Mouse (Mus musculus): Measurements from ENCODE around the gene Zfp385b. TPM values are rescaled to one million over a fixed set of nuclear protein-coding genes. Genes with fewer than 3 reads are reported as not detected.

The Zfp385b gene
- 7.7 and 7.8 TPM in 2 replicates for polyA plus RNA-seq (2015; fragmentation: Nextera tagmentation; extraction: Ambion mirVana)

DNA sequence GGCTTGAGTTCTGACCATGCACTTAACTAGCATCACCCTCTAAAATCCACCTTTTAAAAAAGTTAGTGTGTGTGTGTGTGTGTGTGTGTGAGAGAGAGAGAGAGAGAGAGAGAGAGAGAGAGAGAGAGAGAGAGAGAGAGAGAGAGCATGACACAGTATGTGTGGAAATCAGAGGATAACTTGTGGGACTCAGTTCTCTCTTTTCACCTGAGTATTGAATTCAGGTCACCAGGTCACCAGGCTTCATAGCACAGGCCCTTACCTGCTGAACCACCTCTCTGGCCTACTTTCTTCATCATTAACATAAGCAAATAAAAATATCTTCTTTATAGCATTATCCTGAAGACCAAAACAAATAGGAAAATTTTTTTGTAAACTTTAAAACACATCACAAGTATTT, at the start of gene Zfp385b:
Gene Zfp385b (minus strand): TSS at position 101 of the 400 bp plus-strand sequence.
- ATAC-seq (ENCODE audit: low FRiP score, low read depth), result no peak
- peaks cover 18% of the 10 kb centered on the region for H3K4me1 ChIP-seq
- H3K9ac ChIP-seq, result no peak within 1 kb of the TSS
- no peak within 1 kb of the TSS for H3K4me2 ChIP-seq (replicated peaks)
- peaks cover 29% of the 10 kb centered on the region for H3K27me3 ChIP-seq
- no peak within 1 kb of the TSS for H3K27ac ChIP-seq
- H3K9me3 ChIP-seq, result 0 out of 2 replicates have a peak, but pooled peaks cover 7% of the 10 kb centered on the region
- H3K4me3 ChIP-seq, result no peak within 1 kb of the TSS
- H3K36me3 ChIP-seq, result no peaks in the 10 kb centered on the region

DNA sequence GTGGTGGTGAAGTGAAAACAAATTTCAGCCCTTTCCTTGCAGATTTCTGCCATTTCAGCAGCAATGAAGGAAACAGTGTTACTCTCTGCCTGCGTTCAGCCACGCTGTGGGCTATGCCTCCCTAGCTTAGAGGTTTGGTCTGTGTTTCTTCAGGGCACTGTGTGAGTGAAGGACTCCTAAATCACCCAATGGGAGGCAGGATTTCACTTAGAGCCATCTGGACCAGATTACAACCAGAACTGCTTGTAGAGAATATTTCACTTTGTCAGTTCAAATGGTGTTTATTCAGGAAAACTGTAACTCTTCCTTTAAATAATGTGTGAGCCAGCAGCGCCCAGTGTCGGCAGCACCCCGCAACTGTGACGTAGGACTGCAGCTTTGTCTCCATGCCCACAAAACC, 44.5 kb upstream of the Zfp385b start:
- peak; percentile 67 for ATAC-seq (ENCODE audit: low FRiP score, low read depth)
- 15% methylated on average over 6 of the region's 6 CpGs for WGBS
- Histone ChIP-seq H3K36me3 (no peaks in the 10 kb centered on the region), H3K4me1 (peaks cover 17% of the 10 kb centered on the region), H3K4me3 (peak overlapping the region; percentile 24), H3K4me2 (replicated peaks) (peak overlapping the region; percentile 51), H3K9me3 (no peaks in the 10 kb centered on the region), H3K27me3 (no peaks in the 10 kb centered on the region), H3K9ac (peak overlapping the region; percentile 21; the same call in 1 of the 2 replicates), H3K27ac (peak overlapping the region; percentile 28; the same call in 1 of the 2 replicates)

DNA sequence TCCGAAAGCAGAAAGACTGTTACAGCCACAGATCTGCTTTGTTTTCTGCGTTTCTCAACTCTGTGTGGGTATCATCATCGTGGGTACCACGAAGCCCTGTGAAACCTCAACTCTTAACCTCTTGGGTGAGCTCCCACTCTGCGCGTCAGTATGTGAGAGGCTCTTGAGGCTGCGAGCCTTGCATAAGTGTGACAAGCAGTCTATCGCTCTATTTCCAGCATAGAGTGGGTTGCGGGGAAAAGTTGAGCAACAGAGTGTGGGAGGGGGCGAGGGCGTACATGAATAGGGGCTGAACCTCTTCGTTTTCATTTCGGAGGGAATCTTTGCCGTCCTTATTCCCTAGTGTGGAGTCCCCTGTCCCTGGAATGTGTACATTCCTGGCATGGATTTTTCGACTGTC, 44.1 kb upstream of the Zfp385b start:
- ATAC-seq (ENCODE audit: low FRiP score, low read depth), result peak; percentile 44; the same call in 1 of the 2 replicates
- Histone ChIP-seq H3K4me3 (peak overlapping the region; percentile 24), H3K27me3 (no peaks in the 10 kb centered on the region), H3K27ac (peak overlapping the region; percentile 28; the same call in 1 of the 2 replicates), H3K4me2 (replicated peaks) (peak overlapping the region; percentile 51), H3K36me3 (no peaks in the 10 kb centered on the region), H3K4me1 (peaks cover 21% of the 10 kb centered on the region), H3K9me3 (no peaks in the 10 kb centered on the region), H3K9ac (peak overlapping the region; percentile 21; the same call in 1 of the 2 replicates)
- 57% methylated on average over 15 of the region's 15 CpGs for WGBS

DNA sequence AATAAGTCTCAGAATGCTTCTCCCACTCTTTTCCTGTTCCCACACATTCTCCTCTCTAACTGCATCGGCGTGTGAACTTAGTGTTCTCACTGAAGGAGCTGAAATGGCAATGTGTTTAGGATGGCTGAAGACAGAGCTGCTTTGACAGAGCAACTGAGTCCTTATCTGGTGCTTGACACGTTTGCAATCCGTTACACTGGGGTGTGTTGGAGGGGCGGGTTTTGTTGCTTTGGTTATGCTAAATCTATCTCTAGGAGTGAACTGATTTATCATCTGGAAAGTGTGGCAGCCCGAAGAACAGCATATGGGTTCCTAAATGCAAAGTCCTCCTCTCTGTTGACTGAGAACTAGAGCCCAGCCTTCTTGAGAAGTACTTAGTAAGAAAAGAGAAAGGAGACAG, 22.0 kb upstream of the Zfp385b start:
- 50% methylated on average over 6 of the region's 6 CpGs for WGBS
- no peaks in the 10 kb centered on the region for H3K9me3 ChIP-seq
- H3K9ac ChIP-seq, result no peak overlapping the region
- no peak for ATAC-seq (ENCODE audit: low FRiP score, low read depth)
- no peaks in the 10 kb centered on the region for H3K4me1 ChIP-seq
- H3K4me3 ChIP-seq, result no peak overlapping the region
- 0 out of 2 replicates have a peak, but pooled peaks cover 3% of the 10 kb centered on the region for H3K27me3 ChIP-seq
- H3K27ac ChIP-seq, result no peak overlapping the region
- H3K36me3 ChIP-seq, result no peaks in the 10 kb centered on the region
- H3K4me2 ChIP-seq (replicated peaks), result no peak overlapping the region

DNA sequence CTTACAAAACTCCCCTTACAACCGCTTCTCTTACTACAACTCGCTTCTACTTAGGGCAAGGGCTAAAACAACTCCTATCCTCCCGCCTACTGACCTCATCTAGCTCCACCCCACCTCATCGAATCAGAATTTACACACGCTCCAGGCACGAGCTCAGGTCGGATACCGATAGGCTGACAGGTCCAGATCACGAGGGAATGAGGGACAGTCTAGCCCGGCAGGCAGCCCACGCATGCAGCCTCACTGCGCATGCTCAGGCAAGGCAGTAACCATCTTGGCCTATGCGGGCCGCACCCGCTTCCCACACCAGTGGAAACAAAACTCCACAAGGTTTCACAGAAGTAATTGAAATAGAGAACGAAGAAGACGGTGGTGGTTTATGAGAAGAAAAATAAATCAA, 20.1 kb upstream of the Zfp385b start:
- no peak overlapping the region for H3K27ac ChIP-seq
- 0 out of 2 replicates have a peak, but pooled peaks cover 3% of the 10 kb centered on the region for H3K27me3 ChIP-seq
- no peak for ATAC-seq (ENCODE audit: low FRiP score, low read depth)
- H3K4me1 ChIP-seq, result no peaks in the 10 kb centered on the region
- no peak overlapping the region for H3K9ac ChIP-seq
- H3K4me2 ChIP-seq (replicated peaks), result no peak overlapping the region
- WGBS, result 88% methylated on average over 17 of the region's 17 CpGs
- no peaks in the 10 kb centered on the region for H3K9me3 ChIP-seq
- H3K36me3 ChIP-seq, result no peaks in the 10 kb centered on the region
- no peak overlapping the region for H3K4me3 ChIP-seq

DNA sequence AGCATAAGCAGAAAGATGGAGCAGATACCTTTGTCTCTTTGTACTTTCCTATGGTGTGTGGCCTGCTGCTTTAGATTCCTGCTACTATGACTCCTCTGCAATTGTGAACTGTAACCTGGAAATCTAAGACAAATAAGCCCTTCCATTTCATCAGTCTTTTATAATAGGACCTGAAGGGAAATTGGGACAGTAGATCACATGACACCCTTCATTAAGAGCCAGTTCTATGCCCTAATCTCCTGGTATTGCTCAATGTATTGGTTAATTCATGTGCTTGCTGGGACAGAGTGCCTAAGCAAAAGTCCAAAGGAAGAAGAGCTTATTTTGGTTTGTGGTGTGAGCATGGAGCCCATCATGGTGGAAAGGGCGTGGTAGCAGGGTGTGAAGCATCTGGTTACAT, 19.2 kb upstream of the Zfp385b start:
- ATAC-seq (ENCODE audit: low FRiP score, low read depth), result no peak
- WGBS, result 90% methylated on average over 1 of the region's 1 CpGs

DNA sequence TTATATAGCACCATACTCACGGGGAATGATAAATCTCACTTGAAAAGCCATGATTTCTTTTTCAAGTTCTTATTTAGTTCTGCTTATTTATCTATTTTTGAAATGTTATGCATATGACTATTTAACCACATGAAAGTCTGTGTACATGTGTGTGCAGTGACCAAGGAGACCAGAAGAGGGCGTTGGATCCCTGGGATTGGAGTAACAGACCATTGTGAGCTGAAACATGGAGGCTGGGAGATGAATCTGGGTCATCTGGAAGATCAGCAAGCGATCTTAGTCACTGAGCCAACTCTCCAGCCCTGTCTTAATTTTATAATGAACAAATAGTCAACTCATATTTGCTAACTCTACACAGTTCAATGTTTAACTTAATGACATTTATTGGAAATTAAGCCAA, 16.3 kb upstream of the Zfp385b start:
- Histone ChIP-seq H3K36me3 (no peaks in the 10 kb centered on the region), H3K9ac (no peak overlapping the region), H3K27me3 (no peaks in the 10 kb centered on the region), H3K27ac (no peak overlapping the region), H3K4me1 (no peaks in the 10 kb centered on the region), H3K4me2 (replicated peaks) (no peak overlapping the region), H3K4me3 (no peak overlapping the region), H3K9me3 (no peaks in the 10 kb centered on the region)
- 54% methylated on average over 3 of the region's 3 CpGs for WGBS
- no peak for ATAC-seq (ENCODE audit: low FRiP score, low read depth)

More for the DNA sequence above, 19.2 kb upstream of the Zfp385b start:
- H3K27me3 ChIP-seq, result 0 out of 2 replicates have a peak, but pooled peaks cover 3% of the 10 kb centered on the region
- no peak overlapping the region for H3K4me2 ChIP-seq (replicated peaks)
- no peak overlapping the region for H3K4me3 ChIP-seq
- no peak overlapping the region for H3K9ac ChIP-seq
- H3K27ac ChIP-seq, result no peak overlapping the region
- H3K4me1 ChIP-seq, result no peaks in the 10 kb centered on the region
- no peaks in the 10 kb centered on the region for H3K9me3 ChIP-seq
- H3K36me3 ChIP-seq, result no peaks in the 10 kb centered on the region

DNA sequence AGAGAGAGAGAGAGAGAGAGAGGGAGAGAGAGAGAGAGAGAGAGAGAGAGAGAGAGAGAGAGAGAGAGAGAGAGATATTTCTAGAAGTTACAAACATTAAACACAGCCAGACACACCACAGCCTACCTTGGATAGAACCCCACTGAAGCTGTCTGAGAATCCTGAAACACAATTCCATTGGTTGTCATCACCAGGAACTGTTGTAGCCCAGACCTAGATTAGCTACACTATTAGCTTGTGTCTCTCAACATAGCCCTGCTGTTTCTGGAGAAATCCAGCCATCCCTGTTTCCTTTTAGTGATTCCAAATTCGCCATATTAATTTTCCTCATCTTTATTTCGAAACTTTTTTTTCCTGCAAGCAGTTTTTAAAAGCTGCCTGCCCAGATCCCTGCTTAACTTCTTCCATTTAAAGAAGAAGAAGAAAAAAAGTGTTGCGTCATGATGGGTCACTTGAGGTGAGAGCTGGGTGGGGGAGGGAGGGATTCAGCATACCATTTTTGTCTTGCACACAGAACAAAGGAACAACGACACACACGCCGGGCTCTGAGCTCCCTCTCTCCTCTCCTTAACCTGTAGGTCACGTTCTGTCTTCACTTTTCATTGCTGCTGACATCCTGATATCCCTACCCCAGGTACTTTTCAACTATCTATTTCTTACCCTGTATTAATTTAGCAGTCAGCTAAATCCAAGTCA, 6.8 kb upstream of the Zfp385b start:
- H3K36me3 ChIP-seq, result no peaks in the 10 kb centered on the region
- 61% methylated on average over 7 of the region's 7 CpGs for WGBS
- H3K9me3 ChIP-seq, result 0 out of 2 replicates have a peak, but pooled peaks cover 7% of the 10 kb centered on the region
- no peaks in the 10 kb centered on the region for H3K4me1 ChIP-seq
- no peak overlapping the region for H3K4me2 ChIP-seq (replicated peaks)
- no peaks in the 10 kb centered on the region for H3K27me3 ChIP-seq
- no peak overlapping the region for H3K9ac ChIP-seq
- no peak overlapping the region for H3K27ac ChIP-seq
- no peak for ATAC-seq (ENCODE audit: low FRiP score, low read depth)
- no peak overlapping the region for H3K4me3 ChIP-seq

DNA sequence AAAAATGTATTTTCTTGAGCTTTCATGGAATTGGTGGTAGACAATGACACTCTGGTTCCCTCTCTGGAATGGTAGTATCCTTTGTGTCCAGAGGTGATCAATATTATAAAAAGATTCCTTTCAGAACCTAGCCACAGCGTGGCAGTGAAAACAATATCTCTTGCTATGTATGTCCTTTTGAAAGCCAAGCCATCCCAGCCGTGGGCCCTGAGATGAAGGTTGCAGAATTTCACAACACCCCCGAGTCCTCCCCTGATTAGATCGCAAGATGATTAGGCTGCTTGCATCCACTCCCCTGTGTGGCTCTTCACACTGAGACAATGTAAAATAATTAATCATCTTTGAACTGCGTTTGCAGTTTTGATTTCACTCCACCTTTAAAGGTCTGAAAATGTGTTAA, 3.6 kb upstream of the Zfp385b start:
- no peak overlapping the region for H3K9ac ChIP-seq
- H3K9me3 ChIP-seq, result 0 out of 2 replicates have a peak, but pooled peaks cover 7% of the 10 kb centered on the region
- H3K4me3 ChIP-seq, result no peak overlapping the region
- H3K4me2 ChIP-seq (replicated peaks), result no peak overlapping the region
- no peak overlapping the region for H3K27ac ChIP-seq
- H3K4me1 ChIP-seq, result peaks cover 1% of the 10 kb centered on the region; the same call in 1 of the 2 replicates
- H3K36me3 ChIP-seq, result no peaks in the 10 kb centered on the region
- peaks cover 2% of the 10 kb centered on the region for H3K27me3 ChIP-seq
- no peak for ATAC-seq (ENCODE audit: low FRiP score, low read depth)
- 87% methylated on average over 5 of the region's 5 CpGs for WGBS

DNA sequence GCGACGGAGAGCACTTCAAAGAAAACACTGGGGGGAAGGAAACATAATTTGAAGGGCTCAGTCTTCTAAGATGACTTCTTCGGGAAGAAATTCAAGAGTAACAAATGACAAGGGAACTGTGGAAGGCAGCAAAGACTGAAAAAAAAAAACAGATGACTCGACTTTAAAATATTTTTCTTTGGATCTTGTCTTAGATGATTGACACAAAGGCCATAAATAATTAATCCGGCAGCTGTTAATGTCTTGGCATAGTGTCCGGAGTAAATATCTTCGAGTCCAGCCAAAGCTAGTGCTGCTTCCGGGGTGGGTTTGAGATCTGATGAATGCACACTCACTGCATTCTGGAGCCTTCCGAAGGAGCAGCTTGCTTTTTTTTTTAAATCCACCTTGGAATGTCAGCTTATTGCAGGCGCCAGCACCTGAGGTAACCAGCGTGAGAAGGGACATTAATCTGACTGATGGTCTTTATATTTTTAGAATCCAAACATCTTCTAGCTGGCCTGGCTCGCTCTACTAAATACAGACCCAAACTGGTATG, 2.0 kb downstream of the Zfp385b start:
- Histone ChIP-seq H3K9ac (peak overlapping the region; percentile 79), H3K4me2 (replicated peaks) (peak overlapping the region; percentile 99), H3K36me3 (no peaks in the 10 kb centered on the region), H3K27ac (no peak overlapping the region), H3K4me3 (peak overlapping the region; percentile 69), H3K27me3 (peaks cover 46% of the 10 kb centered on the region), H3K4me1 (peaks cover 22% of the 10 kb centered on the region), H3K9me3 (no peaks in the 10 kb centered on the region)
- no peak for ATAC-seq (ENCODE audit: low FRiP score, low read depth)
- WGBS, result 26% methylated on average over 12 of the region's 12 CpGs

DNA sequence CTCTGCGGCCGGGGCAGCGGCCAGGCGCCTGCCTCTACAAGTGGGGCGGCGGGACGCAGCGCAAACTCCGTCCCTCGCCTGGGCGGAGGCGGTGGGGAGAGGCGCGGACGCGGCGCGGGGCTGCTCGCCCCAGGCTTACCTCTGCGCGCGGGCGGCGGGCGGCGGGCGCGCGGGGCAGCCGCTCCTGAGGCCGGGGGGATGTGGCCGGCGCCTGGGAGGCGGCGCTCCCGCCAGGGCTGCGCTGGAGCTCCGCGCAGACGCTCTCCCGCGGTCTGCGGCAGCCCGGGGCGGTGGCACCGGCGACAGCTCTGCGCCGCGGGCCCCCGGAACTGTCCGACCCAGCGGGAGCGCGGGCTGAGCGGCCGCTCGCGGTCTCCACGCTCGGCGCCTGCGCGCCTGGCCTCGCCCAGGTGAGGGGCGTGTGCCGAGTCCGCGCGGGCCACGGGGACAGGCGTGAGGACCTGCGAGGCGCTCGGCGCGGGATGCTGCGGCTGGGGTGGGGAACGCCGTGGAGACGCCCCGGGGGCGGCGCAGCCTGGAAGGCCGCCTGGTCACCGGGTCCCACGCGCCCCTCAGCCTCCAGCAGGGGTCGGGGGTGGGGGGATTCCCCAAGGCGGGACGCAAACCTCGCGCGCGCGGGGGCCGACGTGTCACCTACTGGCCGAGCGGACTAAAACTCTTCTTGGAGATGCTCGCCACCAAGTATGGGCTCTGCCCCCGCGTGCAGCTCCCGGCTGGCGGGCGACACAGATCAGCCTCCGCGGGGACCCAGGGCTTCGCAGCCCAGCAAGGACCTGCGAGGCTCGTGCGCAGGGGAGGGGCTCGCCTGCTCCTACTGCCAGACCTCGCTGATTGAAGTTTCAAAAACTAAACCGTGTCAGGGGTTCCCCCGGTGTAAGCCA, 2.8 kb downstream of the Zfp385b start:
- Histone ChIP-seq H3K9me3 (no peaks in the 10 kb centered on the region), H3K4me3 (peak overlapping the region; percentile 69), H3K27ac (no peak overlapping the region), H3K36me3 (no peaks in the 10 kb centered on the region), H3K4me1 (peaks cover 22% of the 10 kb centered on the region), H3K27me3 (peaks cover 46% of the 10 kb centered on the region), H3K4me2 (replicated peaks) (peak overlapping the region; percentile 99), H3K9ac (peak overlapping the region; percentile 79)
- peak; percentile 80 for ATAC-seq (ENCODE audit: low FRiP score, low read depth)
- under 1% methylated on average over 106 of the region's 116 CpGs for WGBS
